Mouse (Mus musculus) heart, adult 2 months (tissue): ENCODE results near the gene Zbtb32.

Experiments
- CTCF ChIP-seq: fragments of 200-600 bp; IDR thresholded peaks from 2 replicates; pipeline ENCODE4 v1.8.1; 2022; ENCODE audit warnings: antibody characterized with exemption, mild to moderate bottlenecking, moderate library complexity
- EP300 ChIP-seq: fragments of 200-500 bp; IDR thresholded peaks from 2 replicates; pipeline ENCODE4 v1.6.1; 2011; ENCODE audit warnings: low read depth, low read length, control low read depth; ENCODE audit not compliant: insufficient read depth
- POLR2A ChIP-seq: fragments of 200-500 bp; IDR thresholded peaks from 2 replicates; pipeline ENCODE4 v1.6.1; 2011; ENCODE audit warnings: mild to moderate bottlenecking, low read depth, low read length, control low read depth; ENCODE audit not compliant: insufficient read depth

DNA sequence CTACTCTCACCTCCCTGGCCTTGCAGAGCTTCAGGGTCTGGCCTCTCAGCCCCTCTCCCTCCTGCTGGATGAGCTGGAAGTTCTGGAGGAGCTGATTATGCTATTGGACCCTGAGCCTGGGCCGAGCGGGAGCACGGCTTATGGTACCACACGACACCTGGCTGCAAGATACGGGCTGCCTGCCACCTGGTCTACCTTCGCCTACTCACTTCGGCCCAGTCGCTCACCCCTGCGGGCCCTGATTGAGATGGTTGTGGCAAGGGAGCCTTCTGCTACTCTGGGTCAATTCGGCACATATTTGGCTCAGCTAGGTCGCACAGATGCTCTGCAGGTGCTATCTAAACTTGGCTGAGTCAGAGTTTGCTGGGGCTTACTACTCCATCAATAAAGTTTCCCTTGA, 31.2 kb downstream of the Zbtb32 start:
- no peak for TF ChIP-seq CTCF
- TF ChIP-seq POLR2A: no peak
- TF ChIP-seq EP300: no peak
